Mouse (Mus musculus) neural tube, embryonic 13.5 days (tissue): Measurements from ENCODE around the gene Atxn2l. TPM values are rescaled to one million over a fixed set of nuclear protein-coding genes. Genes with fewer than 3 reads are reported as not detected.

Experiments used
- ATAC-seq: fragments of 200-750 bp; cut with Nextera tagmentation; 2 replicates; pipeline ENCODE4 v1.8.0; 2017; ENCODE audit warnings: low read depth, mild to moderate bottlenecking, moderate TSS enrichment, moderate library complexity
- H3K27ac ChIP-seq: fragments of 300-500 bp; sonication (generic); replicated peaks from 2 replicates; pipeline ENCODE4 v1.5.1; 2015; ENCODE audit warnings: moderate library complexity, mild to moderate bottlenecking, inconsistent platforms
- H3K27me3 ChIP-seq: fragments of 300-500 bp; sonication (generic); 2 replicates; pipeline ENCODE4 v1.6.1; 2015; ENCODE audit warnings: mild to moderate bottlenecking, inconsistent platforms
- H3K36me3 ChIP-seq: fragments of 300-500 bp; sonication (generic); 2 replicates; pipeline ENCODE4 v1.6.1; 2015; ENCODE audit warnings: mild to moderate bottlenecking, inconsistent platforms
- H3K4me1 ChIP-seq: fragments of 300-500 bp; sonication (generic); replicated peaks from 2 replicates; pipeline ENCODE4 v1.6.1; 2015; ENCODE audit warnings: inconsistent platforms
- H3K4me2 ChIP-seq: fragments of 300-500 bp; sonication (generic); 2 replicates; pipeline ENCODE4 v1.6.1; 2015; ENCODE audit warnings: inconsistent platforms, mild to moderate bottlenecking, moderate library complexity
- H3K4me3 ChIP-seq: fragments of 300-500 bp; sonication (generic); 2 replicates; pipeline ENCODE4 v1.5.1; 2015; ENCODE audit warnings: mild to moderate bottlenecking, inconsistent platforms
- H3K9ac ChIP-seq: fragments of 300-500 bp; sonication (generic); 2 replicates; pipeline ENCODE4 v1.6.1; 2015; ENCODE audit warnings: moderate library complexity, mild to moderate bottlenecking, inconsistent platforms
- H3K9me3 ChIP-seq: fragments of 300-500 bp; sonication (generic); 2 replicates; pipeline ENCODE4 v1.6.1; 2016; ENCODE audit warnings: inconsistent platforms
- WGBS: fragments of 180-500 bp; shearing (Covaris S2); methylation state at CpG from one replicate; pipeline ENCODE4 v1.1.7; 2015; 5-methylcytosine and 5-hydroxymethylcytosine counted together
- polyA plus RNA-seq: library from polyadenylated mRNA; unstranded; fragments of >200 nt; fragmentation: Nextera tagmentation; extraction: Ambion mirVana; gene quantifications from 2 replicates; pipeline ENCODE4 v1.2.1, GENCODE M21; 2015

The Atxn2l gene
- 68.2 and 83.1 TPM in 2 replicates for polyA plus RNA-seq

- H3K9ac ChIP-seq = peak within 1 kb of the TSS; percentile 100
- H3K4me2 ChIP-seq = peak within 1 kb of the TSS; percentile 88
- H3K4me3 ChIP-seq = peak within 1 kb of the TSS; percentile 100
- peak within 1 kb of the TSS; percentile 99 for H3K27ac ChIP-seq
- WGBS = under 1% methylated on average over 65 of the region's 72 CpGs
- no peaks in the 10 kb centered on the region for H3K27me3 ChIP-seq
- H3K4me1 ChIP-seq = peaks cover 24% of the 10 kb centered on the region
- H3K36me3 ChIP-seq = peaks cover 28% of the 10 kb centered on the region
- peak; percentile 87 for ATAC-seq
- no peaks in the 10 kb centered on the region for H3K9me3 ChIP-seq
Measured at GRCm38 (mm10) chr7:126503273-126503878, at the start of gene Atxn2l. Atxn2l (minus strand) TSS chr7:126503437.

- H3K36me3 ChIP-seq = peaks cover 66% of the 10 kb centered on the region
- no peaks in the 10 kb centered on the region for H3K4me1 ChIP-seq
- H3K27me3 ChIP-seq = no peaks in the 10 kb centered on the region
- no peak overlapping the region for H3K4me3 ChIP-seq
- H3K9me3 ChIP-seq = no peaks in the 10 kb centered on the region
- no peak for ATAC-seq
- WGBS = 89% methylated on average over 2 of the region's 2 CpGs
- no peak overlapping the region for H3K9ac ChIP-seq
- no peak overlapping the region for H3K4me2 ChIP-seq
- H3K27ac ChIP-seq = no peak overlapping the region
Measured at GRCm38 (mm10) chr7:126545631-126546030, 42.4 kb upstream of the Atxn2l start.

DNA sequence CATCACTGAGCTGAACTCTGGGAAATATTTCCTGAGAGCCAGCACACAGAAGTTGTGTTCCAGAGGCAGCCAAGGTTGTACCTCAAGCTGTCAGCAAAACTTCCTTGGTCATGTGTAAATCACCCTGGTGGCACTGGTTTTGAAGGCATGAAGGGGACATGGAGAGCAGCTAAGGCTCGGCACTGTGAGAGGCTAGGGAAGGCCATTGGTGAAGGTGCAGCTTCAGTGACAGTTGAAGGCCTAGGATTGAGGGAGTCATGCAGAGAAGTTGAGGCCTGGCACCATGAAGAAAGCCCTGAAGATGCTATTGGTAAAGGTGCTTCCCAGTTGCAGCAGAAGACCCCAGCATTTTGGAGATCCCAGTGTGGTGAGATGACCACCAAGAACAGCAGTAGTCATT, 38.4 kb upstream of the Atxn2l start:
- ATAC-seq = no peak
- Histone ChIP-seq H3K4me1 (no peaks in the 10 kb centered on the region), H3K36me3 (peaks cover 26% of the 10 kb centered on the region), H3K27me3 (peaks cover 6% of the 10 kb centered on the region), H3K27ac (no peak overlapping the region), H3K4me2 (no peak overlapping the region), H3K4me3 (no peak overlapping the region), H3K9ac (no peak overlapping the region), H3K9me3 (no peaks in the 10 kb centered on the region)
- WGBS = 90% methylated on average over 1 of the region's 1 CpGs

DNA sequence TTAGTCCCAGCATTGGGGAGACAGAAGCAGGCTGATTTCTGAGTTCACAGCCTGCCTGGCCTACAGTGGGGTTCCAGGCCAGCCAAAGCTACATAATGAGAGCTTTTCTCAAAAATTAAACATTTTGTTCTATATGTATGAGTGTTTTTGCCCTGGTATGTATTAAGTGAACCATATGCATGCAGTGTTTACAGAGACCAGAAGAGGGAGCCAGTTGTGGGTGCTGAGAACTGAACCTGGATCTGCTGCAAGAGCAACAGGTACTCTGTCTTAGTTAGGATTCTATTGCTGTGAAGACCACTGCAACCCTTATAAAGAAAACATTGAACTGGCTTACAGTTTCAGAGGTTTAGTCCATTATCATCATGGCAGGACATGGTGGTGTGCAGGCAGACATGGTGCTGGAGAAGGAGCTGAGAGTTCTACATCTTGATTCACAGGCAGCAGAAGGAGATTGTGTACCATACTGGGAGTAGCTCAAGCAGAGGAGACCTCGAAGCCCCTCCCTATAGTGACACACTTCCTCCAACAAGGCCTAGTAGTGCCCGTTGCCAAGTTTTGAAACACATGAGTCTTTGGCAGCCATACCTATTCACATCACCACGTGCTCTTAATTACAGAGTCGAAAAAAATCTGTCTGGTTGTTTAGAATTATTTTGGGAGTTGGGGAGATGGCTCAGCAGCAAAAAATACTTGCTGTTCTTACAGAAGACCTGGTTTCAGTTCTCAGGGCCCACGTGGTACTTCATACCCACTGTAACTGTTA, 34.8 kb upstream of the Atxn2l start:
- no peak overlapping the region for H3K9ac ChIP-seq
- H3K27me3 ChIP-seq = peaks cover 19% of the 10 kb centered on the region
- H3K4me2 ChIP-seq = no peak overlapping the region
- no peak for ATAC-seq
- WGBS = 87% methylated on average over 5 of the region's 5 CpGs
- H3K4me3 ChIP-seq = no peak overlapping the region
- no peaks in the 10 kb centered on the region for H3K9me3 ChIP-seq
- no peak overlapping the region for H3K27ac ChIP-seq
- no peaks in the 10 kb centered on the region for H3K36me3 ChIP-seq
- peaks cover 11% of the 10 kb centered on the region for H3K4me1 ChIP-seq

GRCm38 (mm10) chr7:126536466-126536865, 33.2 kb upstream of the Atxn2l start:
- Histone ChIP-seq H3K4me3 (peak overlapping the region; percentile 46), H3K27me3 (peaks cover 19% of the 10 kb centered on the region), H3K36me3 (no peaks in the 10 kb centered on the region), H3K4me2 (peak overlapping the region; percentile 88), H3K27ac (no peak overlapping the region), H3K4me1 (peaks cover 11% of the 10 kb centered on the region), H3K9me3 (no peaks in the 10 kb centered on the region), H3K9ac (peak overlapping the region; percentile 77)
- no peak for ATAC-seq
- 59% methylated on average over 9 of the region's 9 CpGs for WGBS

GRCm38 (mm10) chr7:126535766-126536165, 32.5 kb upstream of the Atxn2l start:
- 2% methylated on average over 28 of the region's 28 CpGs for WGBS
- no peak for ATAC-seq
- peaks cover 11% of the 10 kb centered on the region for H3K4me1 ChIP-seq

DNA sequence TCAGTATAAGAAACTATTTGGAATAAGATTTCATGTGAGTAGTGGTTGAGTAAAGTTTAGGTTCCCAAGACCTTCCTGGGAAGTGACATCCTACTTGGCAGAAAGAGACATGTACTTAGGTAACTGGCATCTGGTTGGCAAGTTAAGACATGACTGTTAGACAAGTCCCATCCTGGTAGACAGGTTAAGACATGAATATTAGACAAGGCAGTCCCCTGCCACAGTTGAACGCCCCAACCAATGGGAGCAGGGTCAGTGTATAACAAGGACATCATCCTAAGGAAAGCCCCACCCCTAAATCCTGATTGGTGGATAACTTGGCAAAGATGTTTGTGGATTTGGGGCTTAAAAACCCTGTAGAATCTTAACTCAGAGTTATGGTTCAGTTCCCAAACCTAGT, 30.2 kb upstream of the Atxn2l start:
- H3K4me1 ChIP-seq = peaks cover 11% of the 10 kb centered on the region
- no peak overlapping the region for H3K4me2 ChIP-seq
- no peak overlapping the region for H3K27ac ChIP-seq
- H3K27me3 ChIP-seq = peaks cover 19% of the 10 kb centered on the region
- 65% methylated on average over 1 of the region's 1 CpGs for WGBS
- ATAC-seq = no peak
- no peak overlapping the region for H3K4me3 ChIP-seq
- H3K36me3 ChIP-seq = no peaks in the 10 kb centered on the region
- no peak overlapping the region for H3K9ac ChIP-seq
- H3K9me3 ChIP-seq = no peaks in the 10 kb centered on the region

More at GRCm38 (mm10) chr7:126535766-126536165, 32.5 kb upstream of the Atxn2l start:
- H3K4me3 ChIP-seq = peak overlapping the region; percentile 46
- H3K9me3 ChIP-seq = no peaks in the 10 kb centered on the region
- H3K4me2 ChIP-seq = peak overlapping the region; percentile 88
- H3K9ac ChIP-seq = peak overlapping the region; percentile 77
- H3K36me3 ChIP-seq = no peaks in the 10 kb centered on the region
- peaks cover 19% of the 10 kb centered on the region for H3K27me3 ChIP-seq
- no peak overlapping the region for H3K27ac ChIP-seq

- Histone ChIP-seq H3K9me3 (no peaks in the 10 kb centered on the region), H3K4me2 (peak overlapping the region; percentile 32), H3K4me1 (peaks cover 4% of the 10 kb centered on the region), H3K4me3 (no peak overlapping the region), H3K36me3 (no peaks in the 10 kb centered on the region), H3K27me3 (no peaks in the 10 kb centered on the region), H3K9ac (peak overlapping the region; percentile 61), H3K27ac (peak overlapping the region; percentile 67)
- WGBS = 0% methylated on average over 1 of the region's 1 CpGs
- peak; percentile 50; the same call in 1 of the 2 replicates for ATAC-seq
Measured at GRCm38 (mm10) chr7:126528166-126528577, 24.9 kb upstream of the Atxn2l start.

DNA sequence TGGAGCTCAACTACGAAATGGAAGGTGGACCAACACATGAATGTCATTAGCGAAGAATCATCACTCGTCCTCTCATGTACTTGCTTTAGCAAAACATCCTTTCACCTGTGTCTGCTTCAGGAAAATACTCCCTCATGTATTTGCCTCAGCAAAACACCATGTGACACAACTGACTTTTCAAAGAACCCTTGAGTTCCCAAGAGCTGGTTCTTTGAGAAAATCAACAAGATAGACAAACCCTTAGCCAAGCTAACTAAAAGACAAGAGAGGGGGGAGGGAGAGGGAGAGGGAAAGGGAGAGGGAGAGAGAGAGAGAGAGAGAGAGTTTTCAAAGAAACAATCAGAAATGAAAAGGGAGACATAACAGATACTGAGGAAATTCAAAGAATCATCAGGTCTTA, 20.1 kb upstream of the Atxn2l start:
- peaks cover 4% of the 10 kb centered on the region for H3K4me1 ChIP-seq
- ATAC-seq = no peak
- no peak overlapping the region for H3K9ac ChIP-seq
- no peaks in the 10 kb centered on the region for H3K9me3 ChIP-seq
- H3K4me2 ChIP-seq = no peak overlapping the region
- H3K36me3 ChIP-seq = no peaks in the 10 kb centered on the region
- 85% methylated on average over 3 of the region's 3 CpGs for WGBS
- no peak overlapping the region for H3K4me3 ChIP-seq
- no peaks in the 10 kb centered on the region for H3K27me3 ChIP-seq
- no peak overlapping the region for H3K27ac ChIP-seq

GRCm38 (mm10) chr7:126519513-126519912, 16.3 kb upstream of the Atxn2l start:
- no peak for ATAC-seq
- WGBS = 70% methylated on average over 2 of the region's 2 CpGs
- Histone ChIP-seq H3K4me1 (no peaks in the 10 kb centered on the region), H3K4me3 (no peak overlapping the region), H3K9ac (no peak overlapping the region), H3K27ac (no peak overlapping the region), H3K27me3 (no peaks in the 10 kb centered on the region), H3K9me3 (no peaks in the 10 kb centered on the region), H3K4me2 (no peak overlapping the region), H3K36me3 (no peaks in the 10 kb centered on the region)

DNA sequence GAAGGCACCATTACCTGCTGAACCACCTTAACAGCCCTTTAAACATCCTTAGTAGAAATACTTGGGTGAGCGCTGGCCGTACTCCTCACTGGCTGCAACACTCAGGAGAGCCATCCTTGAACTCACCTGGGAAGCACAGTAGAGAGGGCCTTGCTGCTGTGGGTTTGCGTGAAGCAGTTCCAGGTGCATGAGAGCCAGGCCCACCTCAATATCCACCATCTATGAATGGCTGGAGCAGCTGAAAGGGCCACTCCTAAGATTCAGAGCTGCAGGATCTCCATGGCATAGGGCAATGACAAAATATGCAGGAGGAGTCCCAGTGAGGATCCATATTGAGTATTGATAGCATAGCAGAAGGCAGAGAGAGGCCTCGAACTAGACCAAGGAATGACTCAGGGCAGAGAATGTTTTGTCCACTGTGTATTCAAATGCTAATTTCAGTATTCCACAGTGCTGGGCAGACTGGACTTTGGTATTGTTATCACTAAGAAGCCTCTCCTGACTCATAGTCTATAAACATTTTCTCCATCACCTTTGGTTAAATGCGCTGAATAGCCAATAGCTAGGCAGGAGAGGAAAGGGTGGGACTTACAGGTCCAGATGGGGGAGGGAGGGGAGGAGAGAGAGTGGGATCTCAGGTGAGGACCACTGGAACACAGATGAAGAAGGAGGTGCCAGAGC, 15.2 kb upstream of the Atxn2l start:
- Histone ChIP-seq H3K9ac (no peak overlapping the region), H3K4me2 (no peak overlapping the region), H3K4me3 (no peak overlapping the region), H3K4me1 (no peaks in the 10 kb centered on the region), H3K9me3 (no peaks in the 10 kb centered on the region), H3K27me3 (no peaks in the 10 kb centered on the region), H3K36me3 (no peaks in the 10 kb centered on the region), H3K27ac (no peak overlapping the region)
- 85% methylated on average over 5 of the region's 5 CpGs for WGBS
- no peak for ATAC-seq

DNA sequence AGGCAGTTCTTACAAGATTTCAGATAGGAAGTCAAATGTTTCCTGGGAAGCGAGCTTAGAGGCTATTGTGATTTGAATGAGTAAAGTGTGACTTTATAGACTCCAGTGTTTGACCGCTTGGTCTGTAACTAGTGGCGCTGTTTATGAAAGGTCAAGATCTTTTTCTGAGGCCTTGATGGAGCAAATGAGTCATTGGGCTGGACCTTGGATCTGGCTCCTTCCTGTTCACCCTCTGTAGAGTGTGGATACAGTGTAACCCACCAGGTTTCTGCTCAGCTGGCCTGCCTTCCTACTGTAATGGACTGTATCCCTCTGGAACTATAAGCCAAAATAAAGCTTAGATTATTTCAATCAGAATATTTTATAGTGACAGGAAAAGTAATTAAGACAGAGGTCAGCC, 8.1 kb upstream of the Atxn2l start:
- Histone ChIP-seq H3K27ac (no peak overlapping the region), H3K4me2 (no peak overlapping the region), H3K36me3 (no peaks in the 10 kb centered on the region), H3K9ac (no peak overlapping the region), H3K4me1 (no peaks in the 10 kb centered on the region), H3K27me3 (no peaks in the 10 kb centered on the region), H3K4me3 (no peak overlapping the region), H3K9me3 (no peaks in the 10 kb centered on the region)
- ATAC-seq = no peak
- WGBS = 73% methylated on average over 3 of the region's 3 CpGs
